Mouse (Mus musculus) cerebellum, adult 11-12 months (tissue): ENCODE data around the gene Nemf.

Experiments
- DNase-seq: peaks from one replicate; pipeline ENCODE4 v3.0.0; 2022

Gene Nemf

DNA sequence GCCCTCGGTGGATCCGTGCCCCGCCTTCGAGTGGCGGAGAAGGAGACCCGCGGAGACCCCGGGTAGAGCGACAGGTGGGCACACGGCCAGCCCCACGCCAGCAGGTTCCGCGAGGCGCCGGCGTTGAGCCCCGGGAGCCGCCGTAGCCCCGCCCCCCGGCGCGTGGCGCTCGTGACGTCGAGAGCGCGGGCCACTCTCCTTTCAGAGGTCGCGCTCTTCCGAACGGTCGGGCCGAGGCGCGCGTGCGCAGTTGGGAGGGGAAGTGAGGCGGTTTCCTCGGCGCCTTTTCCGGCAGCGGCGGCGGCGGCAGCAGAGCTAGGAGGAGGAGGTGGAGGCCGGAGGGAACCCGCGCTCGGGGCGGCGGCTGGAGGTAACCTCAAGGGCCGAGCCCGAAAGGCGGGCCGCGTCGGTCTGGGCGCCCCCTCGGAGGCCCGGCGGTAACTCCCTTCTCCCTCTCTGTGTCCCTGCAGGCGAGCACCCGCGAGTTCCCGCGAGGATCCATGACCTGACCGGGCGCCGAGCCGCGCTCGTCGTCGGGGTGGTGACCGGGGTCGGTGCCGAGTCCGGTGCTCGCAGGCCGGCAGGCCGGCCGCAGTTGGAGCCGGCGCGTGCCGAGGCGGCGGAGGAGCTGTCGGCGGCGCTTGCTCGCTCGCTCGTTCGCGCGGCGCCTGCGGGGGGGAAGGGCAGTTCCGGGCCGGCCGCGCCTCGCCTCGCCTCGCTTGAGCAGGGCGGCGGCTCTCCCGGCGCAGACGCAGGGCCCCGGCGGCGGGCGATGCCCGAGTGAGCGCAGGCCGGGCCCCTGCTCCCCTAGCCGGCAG is 15.1 kb upstream of the Nemf start, which contains the start of the genes Arf6 and Gm9887:
Gene Arf6, plus strand, starts transcription at position 297 of the 818 bp plus-strand sequence.
Gene Gm9887, minus strand, starts transcription at position 605 of the 818 bp plus-strand sequence.
- peak; percentile 98 for DNase-seq

DNA sequence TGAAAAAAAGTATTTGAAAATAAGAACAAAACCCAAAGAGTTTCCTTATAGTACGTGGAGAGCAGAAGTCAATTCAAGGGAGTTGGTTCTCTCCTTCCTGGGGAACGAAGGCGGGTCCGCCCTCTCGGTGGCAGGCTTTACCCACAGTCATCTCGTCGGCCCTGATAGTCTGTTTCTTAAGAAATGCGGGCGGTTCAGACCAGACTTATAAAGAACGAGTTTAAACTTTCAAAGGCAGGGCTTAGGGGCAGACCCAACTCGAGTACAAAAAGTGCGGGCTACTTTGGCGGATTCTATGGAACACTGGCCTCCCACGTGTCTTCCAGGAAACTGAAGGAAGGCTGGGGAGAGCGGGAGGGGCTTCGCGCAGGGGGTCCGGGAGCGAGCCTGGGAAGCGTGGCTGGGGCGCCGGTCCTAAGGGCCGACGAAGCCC is 14.5 kb upstream of the Nemf start:
- DNase-seq: no peak

DNA sequence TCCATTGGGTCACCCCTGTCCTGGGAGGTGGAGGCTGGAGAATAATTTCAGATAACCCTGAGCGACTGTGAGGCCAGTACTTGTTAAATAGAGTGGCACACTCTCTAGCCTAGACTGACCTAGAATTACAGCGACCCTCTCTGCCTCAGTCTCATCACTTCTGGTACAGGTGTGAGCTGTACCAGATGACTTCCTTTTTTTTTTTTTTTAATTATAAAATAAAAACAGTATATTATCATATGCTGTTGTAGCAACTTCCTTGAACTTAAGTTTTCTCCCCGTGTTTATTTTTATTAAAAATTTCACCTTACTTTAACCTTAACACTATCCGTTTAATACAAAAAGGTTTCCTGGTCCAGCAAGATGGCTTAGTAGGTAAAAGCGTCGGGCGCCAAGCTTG is 14.0 kb upstream of the Nemf start:
- no peak for DNase-seq

DNA sequence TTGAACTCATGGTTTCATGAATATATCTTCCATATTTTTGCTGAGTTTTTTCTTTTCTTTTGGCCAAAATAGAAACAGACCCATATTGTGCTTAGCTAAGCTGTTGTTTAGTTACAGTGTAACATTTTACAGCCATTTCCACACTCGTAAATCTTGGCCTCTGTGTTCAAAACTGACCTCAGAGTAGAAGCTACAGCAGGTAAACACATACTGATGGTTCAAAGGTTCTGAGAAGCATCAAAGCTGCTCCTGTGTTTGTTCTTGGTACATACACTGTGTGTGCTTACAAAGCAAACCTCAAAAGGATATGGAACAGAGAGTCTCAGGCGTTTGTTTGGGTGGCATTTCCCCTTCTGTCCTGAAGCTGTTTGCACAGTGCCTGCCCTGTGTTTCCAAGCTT is 10.6 kb upstream of the Nemf start:
- no peak for DNase-seq

DNA sequence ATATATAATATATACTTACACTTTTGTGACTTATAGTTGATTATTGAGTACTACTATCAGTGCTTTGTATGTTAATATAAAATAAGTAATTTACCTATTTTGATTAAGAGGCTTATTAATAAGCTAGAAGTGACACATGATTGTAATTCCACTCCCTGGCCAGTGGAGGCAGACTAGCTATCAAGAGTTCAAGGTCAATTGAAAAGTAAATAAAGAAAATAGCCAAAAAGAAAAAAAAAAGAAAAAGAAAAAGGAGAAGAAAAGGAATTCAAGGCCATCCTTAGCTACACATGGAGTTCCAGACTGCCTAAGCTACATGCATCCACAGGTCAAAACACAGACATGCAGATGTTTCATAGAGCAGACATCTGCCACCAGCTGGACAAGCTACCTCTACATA is 9.5 kb upstream of the Nemf start:
- no peak for DNase-seq

DNA sequence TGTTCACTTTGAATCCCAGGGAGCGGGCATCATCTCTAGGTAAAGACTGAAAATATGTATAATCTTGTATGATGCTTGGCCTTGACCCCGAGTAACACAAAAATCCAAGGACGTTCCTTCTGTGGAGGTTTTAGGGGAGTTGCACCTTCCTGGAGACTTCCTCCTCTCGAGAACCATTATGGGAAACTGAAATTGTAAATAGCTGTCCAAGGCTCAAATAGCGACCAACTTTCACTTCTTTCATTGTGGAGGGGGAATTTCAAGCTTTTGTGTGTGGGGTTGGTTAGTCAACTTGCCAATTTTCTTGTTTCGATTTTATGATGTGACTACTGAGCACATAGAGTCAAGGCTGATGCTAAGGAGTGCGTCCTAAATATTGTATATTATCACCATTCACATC is 8.8 kb upstream of the Nemf start:
- no peak for DNase-seq

DNA sequence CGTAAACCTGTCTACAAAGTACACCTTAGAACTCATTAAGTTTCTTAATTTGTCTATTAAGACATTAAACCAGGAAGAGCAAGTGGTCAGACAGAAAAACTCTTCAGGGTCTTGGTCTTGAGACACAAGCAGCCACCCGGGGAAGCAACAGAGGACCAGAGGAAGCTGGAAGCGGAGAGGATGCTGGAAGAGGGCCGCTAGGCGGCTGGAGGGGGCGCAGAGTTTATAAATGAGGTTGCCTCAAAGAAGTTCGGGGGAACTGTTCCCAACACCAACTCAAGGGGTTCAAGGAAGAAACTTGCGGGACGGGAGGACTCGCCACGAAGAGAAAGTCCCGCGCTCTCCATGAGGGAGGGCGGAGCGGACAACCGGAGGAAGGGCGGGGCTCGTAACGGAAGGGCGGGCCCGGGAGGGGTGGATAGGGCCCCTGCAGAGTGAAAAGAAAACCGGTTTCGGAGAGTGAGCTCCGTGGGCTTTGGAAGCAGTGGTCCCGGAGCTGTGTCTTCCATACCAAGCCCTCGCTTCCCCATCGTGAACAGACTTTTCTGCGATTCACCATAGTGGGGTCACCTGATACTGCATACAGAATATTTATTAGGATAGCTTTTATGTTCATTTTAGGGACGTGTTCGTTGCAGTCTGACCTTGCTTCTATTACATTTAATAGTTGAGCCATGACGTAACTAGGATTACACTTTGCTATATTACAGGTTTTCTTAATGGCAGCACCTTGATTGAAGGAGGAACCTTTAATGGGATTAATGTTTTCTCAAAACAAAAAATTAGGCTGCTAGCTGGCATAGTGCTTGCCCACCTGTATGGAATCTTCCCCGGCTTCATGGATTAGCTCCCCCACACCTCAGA is 7.2 kb upstream of the Nemf start:
- DNase-seq: peak; percentile 73

DNA sequence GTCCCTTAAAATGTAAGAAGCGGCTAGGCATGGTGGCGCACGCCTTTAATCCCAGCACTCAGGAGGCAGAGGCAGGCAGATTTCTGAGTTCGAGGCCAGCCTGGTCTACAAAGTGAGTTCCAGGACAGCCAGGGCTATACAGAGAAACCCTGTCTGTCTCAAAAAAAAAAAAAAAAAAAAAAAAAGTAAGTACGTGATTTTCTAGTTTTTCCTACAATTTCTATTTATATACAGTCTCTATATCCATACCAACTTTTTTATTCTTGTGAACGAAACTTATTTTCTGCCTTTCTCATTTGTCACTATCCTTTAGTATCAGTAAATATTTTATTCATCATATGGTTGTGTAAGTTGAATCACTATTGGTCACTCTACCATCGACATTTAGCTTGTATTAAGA is 6.1 kb upstream of the Nemf start:
- peak; percentile 20 for DNase-seq

DNA sequence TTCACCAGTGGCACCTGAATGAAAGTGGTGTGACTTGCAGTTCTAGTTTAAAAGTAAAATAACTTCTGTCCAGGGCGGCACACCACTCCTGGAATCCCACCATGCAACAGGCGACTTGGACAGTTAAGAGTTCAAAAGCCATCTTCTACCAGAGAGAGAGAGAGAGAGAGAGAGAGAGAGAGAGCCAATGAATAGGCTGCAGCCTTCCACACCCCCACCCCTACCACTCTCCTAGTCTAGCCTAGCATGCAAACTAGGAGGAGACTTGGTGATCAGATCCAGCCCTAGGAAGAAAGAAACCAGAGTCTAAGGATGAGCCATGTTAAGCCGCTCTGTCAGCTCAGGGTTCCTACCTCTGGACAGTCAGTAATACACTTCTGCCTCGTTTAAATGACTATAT is 5.4 kb upstream of the Nemf start:
- DNase-seq: peak; percentile 26

DNA sequence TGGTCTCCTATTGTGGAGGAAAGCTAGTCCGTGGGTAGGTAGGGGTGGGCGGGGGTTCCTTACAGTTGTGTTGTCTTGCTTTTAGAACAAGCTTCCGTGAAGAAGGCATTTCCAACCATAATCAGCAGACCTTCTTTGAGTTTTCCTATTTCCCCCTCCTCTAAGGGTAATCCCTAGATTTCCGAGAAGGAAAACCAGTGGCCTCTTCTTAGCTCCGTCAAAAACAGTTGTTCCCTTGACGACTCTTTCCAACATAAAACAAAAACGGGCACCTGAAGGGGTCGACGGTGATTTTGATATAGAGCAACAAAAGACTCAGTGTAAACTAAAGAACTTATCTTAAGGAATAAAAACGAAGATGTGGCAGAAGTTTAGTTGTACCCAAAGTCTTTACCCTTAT is 5.0 kb upstream of the Nemf start:
- DNase-seq: no peak

DNA sequence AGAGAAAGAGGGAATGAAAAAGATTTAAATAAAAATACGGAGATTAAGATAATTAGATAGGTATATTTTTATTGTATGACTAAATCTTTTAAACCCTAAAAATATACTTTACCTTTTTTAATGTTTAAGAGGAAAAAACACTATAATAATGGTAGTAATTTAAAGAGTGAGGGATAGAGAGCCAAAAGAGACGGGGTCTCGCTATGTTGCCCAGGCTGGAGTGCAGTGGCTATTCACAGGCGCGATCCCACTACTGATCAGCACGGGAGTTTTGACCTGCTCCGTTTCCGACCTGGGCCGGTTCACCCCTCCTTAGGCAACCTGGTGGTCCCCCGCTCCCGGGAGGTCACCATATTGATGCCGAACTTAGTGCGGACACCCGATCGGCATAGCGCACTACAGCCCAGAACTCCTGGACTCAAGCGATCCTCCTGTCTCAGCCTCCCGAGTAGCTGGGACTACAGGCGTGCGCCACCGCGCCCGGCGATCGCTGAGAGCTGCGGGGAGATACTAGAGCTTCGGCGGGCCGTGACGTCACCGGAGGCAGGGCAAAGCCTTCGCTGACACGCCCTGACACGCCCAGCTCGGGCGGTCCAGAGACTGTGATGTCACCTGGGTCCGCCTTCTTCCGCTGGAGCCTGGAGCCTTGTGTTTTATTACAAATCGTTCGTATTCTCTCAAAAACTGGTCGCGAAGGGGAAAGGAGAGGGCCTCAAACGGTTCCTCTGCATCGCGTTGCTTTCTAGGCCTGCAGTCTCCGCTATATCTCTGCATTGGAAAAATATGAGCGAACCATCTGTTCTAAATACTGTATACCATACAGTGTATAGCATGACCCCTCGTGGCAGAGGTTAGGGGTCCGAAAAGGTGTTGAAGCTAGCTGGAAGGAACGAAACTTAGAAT is 4.3 kb upstream of the Nemf start:
- DNase-seq: peak; percentile 99

DNA sequence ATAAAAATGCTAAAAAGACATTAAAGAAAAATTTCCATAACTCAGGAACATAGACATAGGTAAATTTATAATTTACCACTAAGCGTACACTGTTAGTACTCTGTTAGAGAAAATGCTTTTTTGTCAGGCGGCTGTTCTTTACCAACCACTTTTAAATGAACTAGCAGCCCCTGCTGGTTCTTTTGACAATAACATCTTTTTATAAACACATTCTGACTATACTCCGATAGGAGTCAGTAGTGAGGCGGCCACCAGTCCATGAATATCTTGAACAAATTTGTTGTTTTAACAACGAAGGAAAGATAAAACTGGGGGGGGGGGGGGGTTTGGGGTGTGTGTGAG is 3.7 kb upstream of the Nemf start:
- DNase-seq: peak; percentile 73

DNA sequence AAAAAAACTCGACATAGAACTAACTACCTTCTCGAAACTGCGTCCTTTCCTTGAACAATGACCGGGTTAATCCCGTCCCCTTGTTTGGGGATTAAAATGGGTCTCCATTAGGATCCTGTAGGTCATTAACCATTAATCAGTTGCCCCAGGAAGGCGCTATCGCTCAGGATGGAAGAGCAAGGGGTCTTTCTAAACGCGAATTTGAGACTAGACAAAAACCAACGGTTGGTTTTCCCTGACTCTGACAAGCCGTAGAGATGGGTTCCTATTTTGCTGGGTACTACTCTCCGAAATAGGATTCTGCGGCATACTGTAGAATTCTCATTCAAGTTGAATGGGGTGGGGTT is 308 bp upstream of the Nemf start:
- no peak for DNase-seq

DNA sequence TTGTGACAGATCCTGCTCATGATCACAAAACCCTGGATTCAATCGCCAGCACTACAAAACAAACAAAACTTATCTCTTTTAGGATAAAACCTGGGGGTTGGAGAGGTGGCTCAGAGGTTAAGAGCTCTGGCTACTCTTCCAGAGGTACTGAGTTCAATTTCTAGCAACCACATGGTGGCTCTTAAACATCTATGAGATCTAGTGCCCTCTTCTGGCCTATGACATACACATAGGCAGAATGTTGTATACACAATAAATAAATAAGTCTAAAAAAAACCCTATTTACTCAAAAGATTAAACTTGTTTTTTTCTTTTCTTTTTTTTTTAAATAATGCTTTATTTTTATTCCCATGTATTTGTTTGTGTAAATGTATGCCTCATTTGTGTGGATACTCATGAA is 5.3 kb downstream of the Nemf start:
- no peak for DNase-seq

DNA sequence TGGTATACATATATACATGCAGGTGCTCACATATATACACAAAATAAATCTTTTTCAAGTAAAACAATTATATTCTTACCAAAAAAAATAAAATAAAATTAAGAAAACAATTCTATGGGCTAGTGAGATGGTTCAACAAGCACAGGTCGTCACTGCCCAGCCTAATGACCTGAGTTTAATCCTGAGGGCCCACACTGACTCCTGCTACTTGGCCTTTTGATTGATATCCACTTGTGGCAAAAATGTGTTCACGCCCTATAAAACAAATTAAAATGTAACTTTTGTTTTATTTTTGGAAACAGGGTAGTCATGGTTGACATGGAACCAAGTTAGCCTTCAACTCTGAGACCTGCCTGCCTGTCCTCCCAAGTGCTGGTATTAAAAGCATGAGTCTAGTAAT is 7.0 kb downstream of the Nemf start:
- DNase-seq: no peak

DNA sequence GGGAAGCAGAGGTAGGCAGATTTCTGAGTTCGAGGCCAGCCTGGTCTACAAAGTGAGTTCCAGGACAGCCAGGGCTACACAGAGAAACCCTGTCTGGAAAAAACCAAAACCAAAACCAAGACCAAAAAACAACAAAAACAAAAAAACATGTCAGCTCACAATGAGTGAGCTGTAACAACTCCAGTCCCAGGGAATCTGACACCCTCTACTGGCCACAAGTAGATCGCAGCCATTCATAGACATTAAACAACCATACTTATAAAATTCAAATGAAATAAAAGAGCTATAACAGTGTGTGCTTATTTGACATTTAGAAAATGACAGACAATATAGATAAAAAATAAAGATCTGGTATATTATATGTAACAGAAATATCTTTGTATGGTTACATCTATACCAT is 23.4 kb downstream of the Nemf start:
- DNase-seq: no peak

DNA sequence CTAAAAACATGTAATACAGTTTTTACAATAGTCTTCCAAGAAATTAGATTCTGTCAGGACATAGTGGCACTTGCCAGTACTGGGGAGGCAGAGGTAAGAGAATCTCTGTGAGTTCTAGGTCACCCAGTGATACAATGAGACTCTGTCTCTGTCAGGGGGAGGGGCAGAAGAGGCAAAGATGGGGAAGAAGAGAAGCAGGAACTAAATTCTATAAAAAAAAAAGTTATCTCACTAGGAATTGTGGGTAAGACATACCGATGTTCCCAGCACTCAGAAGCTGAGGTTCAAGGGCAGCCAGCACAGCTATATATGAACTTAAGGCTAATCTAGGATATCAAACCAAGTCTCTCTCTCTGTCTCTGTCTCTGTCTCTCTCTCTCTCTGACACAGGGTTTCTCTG is 24.8 kb downstream of the Nemf start:
- no peak for DNase-seq

DNA sequence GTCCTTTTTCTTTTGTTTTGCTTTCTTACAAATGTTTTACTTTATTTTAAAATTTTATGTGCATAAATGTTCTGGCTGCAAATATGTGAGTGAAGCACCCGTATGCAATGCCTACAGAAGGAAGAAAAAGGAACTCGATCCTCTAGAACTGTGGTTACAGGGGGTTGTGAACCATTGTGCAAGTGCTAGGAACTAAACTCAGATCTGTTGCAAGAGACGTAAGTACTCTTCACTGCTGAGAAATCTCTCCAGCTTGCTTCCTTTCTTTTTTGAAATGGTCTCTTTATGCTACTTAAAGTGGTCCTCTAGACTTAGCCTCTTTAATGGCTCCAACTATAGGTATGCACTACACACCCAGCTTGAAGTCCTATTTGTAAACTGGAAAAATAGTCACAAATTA is 25.8 kb downstream of the Nemf start:
- no peak for DNase-seq

DNA sequence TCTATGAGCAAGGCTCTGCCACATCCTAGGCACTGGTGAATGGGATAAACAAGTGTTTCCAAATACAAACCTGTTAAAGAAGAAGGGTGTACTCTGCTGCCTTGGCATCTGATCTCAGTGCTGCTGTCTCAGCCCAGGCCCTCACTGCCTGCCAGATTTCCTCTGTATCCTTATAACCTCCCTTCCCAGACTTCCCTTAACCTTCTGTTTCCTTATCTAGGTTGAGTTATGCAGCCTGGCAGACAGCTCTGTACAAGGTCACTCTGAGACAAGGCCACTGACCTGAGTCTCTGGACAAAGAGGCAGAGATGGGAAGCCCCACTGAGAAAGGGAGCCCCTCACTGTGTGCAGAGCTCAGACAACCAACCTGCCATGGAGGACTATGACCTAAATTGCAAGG is 38.5 kb downstream of the Nemf start:
- no peak for DNase-seq

DNA sequence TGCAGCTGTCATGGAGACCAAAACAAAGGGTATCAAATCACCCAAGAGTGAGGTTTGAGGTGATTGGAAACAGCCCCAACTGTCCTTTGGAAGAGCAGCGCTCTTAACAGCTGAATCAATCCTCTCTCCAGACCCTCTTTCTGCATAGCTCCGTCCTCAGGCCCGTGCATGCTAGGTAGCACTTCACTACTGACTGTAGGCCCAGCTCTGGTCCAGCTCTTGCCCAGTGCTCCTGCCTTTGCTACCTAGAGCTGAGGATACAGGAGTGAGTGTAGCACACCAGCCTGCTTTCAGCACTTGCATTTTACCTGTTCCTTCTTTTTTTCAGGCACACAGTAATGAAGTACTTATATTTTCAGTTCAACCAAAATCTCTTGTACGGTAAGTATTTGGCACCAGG is 47.3 kb downstream of the Nemf start:
- DNase-seq: no peak

DNA sequence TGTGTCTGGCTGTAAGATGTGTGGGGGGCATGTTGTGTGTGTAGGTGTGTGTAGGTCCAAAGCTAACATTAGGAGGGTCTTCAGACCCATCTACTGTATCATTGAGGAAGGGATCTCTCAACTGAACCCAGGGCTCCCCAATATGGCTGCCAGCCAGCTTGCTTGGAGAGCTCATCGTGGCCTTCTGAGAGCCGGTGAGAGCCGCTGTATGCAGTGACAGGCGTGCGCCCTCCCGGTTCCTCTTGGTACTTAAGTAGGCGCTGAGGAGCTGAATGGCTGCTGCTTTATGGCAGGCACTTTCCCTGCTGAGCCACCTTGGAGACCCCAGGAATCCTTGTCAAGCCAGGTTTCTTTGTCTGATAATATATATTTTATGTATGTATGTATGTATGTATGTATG is 50.6 kb downstream of the Nemf start:
- no peak for DNase-seq

DNA sequence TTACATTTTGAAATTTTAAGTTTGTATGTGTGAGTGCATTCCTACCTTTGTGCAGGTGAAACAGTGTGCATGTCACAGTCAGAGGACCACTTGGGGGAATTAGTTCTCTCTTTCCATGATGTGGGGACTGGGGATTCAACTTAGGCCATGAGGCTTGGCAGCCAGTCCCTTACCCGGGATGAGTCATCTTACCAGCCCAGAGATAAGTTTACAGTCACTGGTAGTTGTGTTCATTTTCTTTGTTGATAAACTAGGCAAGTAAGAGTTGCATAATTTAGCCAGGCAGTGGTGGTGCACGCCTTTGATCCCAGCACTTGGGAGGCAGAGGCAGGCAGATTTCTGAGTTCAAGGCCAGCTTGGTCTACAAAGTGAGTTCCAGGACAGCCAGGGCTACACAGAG is 52.9 kb downstream of the Nemf start:
- DNase-seq: no peak

DNA sequence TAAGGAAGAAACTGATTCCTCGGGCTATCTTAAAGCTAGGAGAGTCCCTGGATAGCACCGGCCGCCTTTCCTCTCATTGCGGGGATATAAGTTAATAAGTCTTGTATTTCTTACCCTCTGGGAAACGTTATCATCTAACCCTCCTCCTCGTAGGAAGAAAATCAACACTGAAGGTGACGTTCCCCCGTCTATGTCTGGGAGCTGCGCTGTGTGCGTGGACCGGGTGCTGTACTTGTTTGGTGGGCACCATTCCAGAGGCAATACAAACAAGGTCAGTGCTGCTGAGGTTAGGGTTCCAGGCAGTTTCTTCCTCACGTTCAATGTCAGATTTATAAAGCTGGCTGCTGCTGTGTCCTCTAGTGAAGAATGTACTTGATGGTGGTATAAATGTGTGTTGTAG is 54.8 kb downstream of the Nemf start:
- DNase-seq: no peak
